Mouse (Mus musculus) left cerebral cortex, adult 18-20 months (tissue): ENCODE data around the gene Shld1. TPM values are rescaled to one million over a fixed set of nuclear protein-coding genes. Genes with fewer than 3 reads are reported as not detected.

Experiments used
- DNase-seq, 2 experiments: peaks; one replicate each; pipeline ENCODE4 v3.0.0; 2021 to 2022; ENCODE audit warnings: low spot score in 2 of 2, mixed read lengths in 1 of 2
- total RNA-seq, 2 experiments: library from RNA; stranded (reverse); gene quantifications; 2 replicates each; pipeline ENCODE4 v1.2.3; 2021

Gene Shld1
- total RNA-seq, 2 experiments from 2014 or later: 7.9 to 8.7 TPM

- no peak for DNase-seq
These were observed 34.3 kb downstream of the Shld1 start for GRCm38 (mm10) chr2:132720921-132721566.

- DNase-seq: no peak
These were observed 35.1 kb downstream of the Shld1 start for GRCm38 (mm10) chr2:132721844-132722243.

GRCm38 (mm10) chr2:132723958-132724431 lies 37.3 kb downstream of the Shld1 start:
- DNase-seq: no peak

GRCm38 (mm10) chr2:132724561-132724960 lies 37.8 kb downstream of the Shld1 start:
- DNase-seq: no peak

- no peak for DNase-seq
These were observed 38.7 kb downstream of the Shld1 start for GRCm38 (mm10) chr2:132725376-132725905.

- DNase-seq: no peak
These were observed 39.4 kb downstream of the Shld1 start for GRCm38 (mm10) chr2:132726156-132726555.

GRCm38 (mm10) chr2:132732940-132733339 lies 46.2 kb downstream of the Shld1 start:
- DNase-seq: no peak

- no peak for DNase-seq
These were observed 47.2 kb downstream of the Shld1 start for GRCm38 (mm10) chr2:132733603-132734573.

GRCm38 (mm10) chr2:132738816-132739432 lies 52.2 kb downstream of the Shld1 start:
- no peak for DNase-seq

GRCm38 (mm10) chr2:132741862-132742347 lies 55.2 kb downstream of the Shld1 start:
- peak; percentile 62 to 83 for DNase-seq

GRCm38 (mm10) chr2:132744866-132745265 lies 58.1 kb downstream of the Shld1 start:
- no peak for DNase-seq

- no peak for DNase-seq
These were observed 59.4 kb downstream of the Shld1 start for GRCm38 (mm10) chr2:132746108-132746507.

GRCm38 (mm10) chr2:132750726-132751125 lies 64.0 kb downstream of the Shld1 start:
- DNase-seq: no peak

GRCm38 (mm10) chr2:132751141-132752066 lies 64.7 kb downstream of the Shld1 start:
- DNase-seq: peak in 1 of 2 experiments; percentile 28

- no peak for DNase-seq
These were observed 65.7 kb downstream of the Shld1 start for GRCm38 (mm10) chr2:132752398-132752797.

- DNase-seq: no peak
These were observed 66.4 kb downstream of the Shld1 start for GRCm38 (mm10) chr2:132753137-132753536.

- DNase-seq: peak; percentile 58 to 82
These were observed 71.2 kb downstream of the Shld1 start for GRCm38 (mm10) chr2:132757911-132758310.

- no peak for DNase-seq
These were observed 84.1 kb downstream of the Shld1 start for GRCm38 (mm10) chr2:132770822-132771221.

GRCm38 (mm10) chr2:132780978-132781377 lies 94.2 kb downstream of the Shld1 start, which contains the start of gene Chgb:
Chgb (plus strand) TSS chr2:132781278.
- DNase-seq: no peak
